12 mouse cellular contexts compared by ENCODE assay signal in the genomic region with DNA sequence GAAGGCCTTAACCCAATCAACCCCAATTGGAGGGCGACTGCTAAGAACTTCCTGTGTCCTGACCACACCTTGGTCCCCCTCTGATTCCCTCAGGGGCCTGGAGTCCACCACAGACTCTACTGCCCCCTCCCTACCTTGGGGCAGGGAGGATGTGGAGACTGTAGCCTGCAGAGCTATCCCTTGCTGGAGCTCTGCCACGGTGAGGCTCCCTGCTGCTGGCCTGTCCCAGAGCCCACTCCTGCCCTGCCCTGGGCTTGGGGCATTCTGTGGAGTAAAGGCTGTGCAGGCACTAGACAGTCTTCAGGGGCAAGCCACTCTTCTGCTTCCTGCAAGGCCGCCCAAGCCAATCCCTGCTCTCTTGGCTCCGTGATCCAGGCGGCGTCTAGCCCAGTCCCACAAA. TPM values are rescaled to one million over a fixed set of nuclear protein-coding genes. Genes with fewer than 3 reads are reported as not detected.
DNase-seq lines count a peak whose midpoint lies in the region; ATAC-seq and TF ChIP-seq lines count a peak whose summit lies in the region.
"Had no signal": no experiment of that assay in that cellular context is flagged by ENCODE, and none has a peak within 500 bp of the region (broad histone marks: within the 10 kb centered on the region; RNA-seq: fewer than 3 reads in every experiment).

No protein-coding gene starts in this region.

- WGBS in cerebellum, adult 2 months = 61% methylated on average over 6 of the region's 6 CpGs
- 71% methylated on average over 6 of the region's 6 CpGs for WGBS in heart, postnatal 0 days
- WGBS in embryonic facial prominence, embryonic 12.5 days = 63% methylated on average over 6 of the region's 6 CpGs
- WGBS in small intestine, adult 2 months = 77% methylated on average over 6 of the region's 6 CpGs
- 83% methylated on average over 6 of the region's 6 CpGs for WGBS in forebrain, embryonic 16.5 days

- peaks cover 38% of the 10 kb centered on the region for H3K4me1 ChIP-seq in cerebellum, adult 2 months (ENCODE audit: control insufficient read depth, insufficient read depth, low read length)
- peaks cover 76% of the 10 kb centered on the region for H3K4me1 ChIP-seq in heart, postnatal 0 days (ENCODE audit: control insufficient read depth, insufficient read depth)
- H3K4me1 ChIP-seq in embryonic facial prominence, embryonic 12.5 days = peaks cover 87% of the 10 kb centered on the region
- peaks cover 40% of the 10 kb centered on the region for H3K4me1 ChIP-seq in small intestine, adult 2 months (ENCODE audit: control insufficient read depth, insufficient read depth, insufficient read length, low read length)
- peaks cover 37% of the 10 kb centered on the region for H3K4me1 ChIP-seq in forebrain, embryonic 16.5 days (replicated peaks; ENCODE audit: control insufficient read depth, insufficient read depth, low read length)

- H3K36me3 ChIP-seq in heart, postnatal 0 days (replicated peaks; ENCODE audit: control insufficient read depth, insufficient read depth, low read length) = 0 out of 2 replicates have a peak, but pooled peaks cover 4% of the 10 kb centered on the region
- peaks cover 16% of the 10 kb centered on the region for H3K36me3 ChIP-seq in embryonic facial prominence, embryonic 12.5 days
- H3K36me3 ChIP-seq in small intestine, adult 2 months (ENCODE audit: control insufficient read depth, insufficient read depth, low read length) = peaks cover 3% of the 10 kb centered on the region
- no peaks in the 10 kb centered on the region for H3K36me3 ChIP-seq in forebrain, embryonic 16.5 days (ENCODE audit: control insufficient read depth, insufficient read depth)

- no peak overlapping the region for H3K4me3 ChIP-seq in cerebellum, adult 2 months (replicated peaks; ENCODE audit: insufficient read depth, low read depth, low read length)
- H3K4me3 ChIP-seq in heart, postnatal 0 days (ENCODE audit: low read depth, low read length) = no peak overlapping the region
- H3K4me3 ChIP-seq in embryonic facial prominence, embryonic 12.5 days = no peak overlapping the region
- H3K4me3 ChIP-seq in small intestine, adult 2 months (ENCODE audit: low read depth, low read length) = no peak overlapping the region
- no peak overlapping the region for H3K4me3 ChIP-seq in forebrain, embryonic 16.5 days (replicated peaks; ENCODE audit: low read length)

- peak; percentile 39 to 43 for DNase-seq in cerebellum, adult 2 months
- no peak for DNase-seq in cerebellum, adult 11 months
- DNase-seq in heart, postnatal 0 days (ENCODE audit: low spot score) = no peak
- no peak for DNase-seq in heart, adult 9 months (ENCODE audit: low spot score in 2 of 2)
- DNase-seq: kidney, adult 9 months; thymus, adult 2 months had no signal

- no peak overlapping the region for H3K27ac ChIP-seq in cerebellum, adult 2 months (ENCODE audit: insufficient read depth, low read length)
- H3K27ac ChIP-seq in heart, postnatal 0 days (ENCODE audit: low read depth) = 0 out of 2 replicates have a peak overlapping the region, but pooled peaks have one; percentile 23
- H3K27ac ChIP-seq in embryonic facial prominence, embryonic 12.5 days = peak overlapping the region; percentile 86
- H3K27ac ChIP-seq in small intestine, adult 2 months (ENCODE audit: insufficient read depth, low read depth, low read length) = peak overlapping the region; percentile 31
- no peak overlapping the region for H3K27ac ChIP-seq in forebrain, embryonic 16.5 days (ENCODE audit: low read length)
- H3K27ac ChIP-seq: liver, embryonic 14.5 days had no signal

- H3K9ac ChIP-seq in heart, postnatal 0 days (replicated peaks; ENCODE audit: low read depth, low read length) = no peak overlapping the region
- H3K9ac ChIP-seq in embryonic facial prominence, embryonic 12.5 days = no peak overlapping the region
- no peak overlapping the region for H3K9ac ChIP-seq in forebrain, embryonic 16.5 days (replicated peaks; ENCODE audit: low read depth, low read length)
- H3K9ac ChIP-seq: liver, embryonic 14.5 days had no signal

- no peak for ATAC-seq in heart, postnatal 0 days (ENCODE audit: insufficient read depth, low read depth)
- peak; percentile 59 for ATAC-seq in embryonic facial prominence, embryonic 12.5 days (ENCODE audit: insufficient number of reproducible peaks, insufficient read depth, low FRiP score, low TSS enrichment)
- ATAC-seq in megakaryocyte progenitor cell, adult 5-6 weeks (replicated peaks; ENCODE audit: poor library complexity) = no peak
- ATAC-seq in forebrain, embryonic 16.5 days = no peak
- ATAC-seq: activated CD4-positive, CD25-positive, alpha-beta regulatory T cell, adult 4 months had no signal

- no peaks in the 10 kb centered on the region for H3K27me3 ChIP-seq in cerebellum, adult 2 months (ENCODE audit: control insufficient read depth, insufficient read depth, low read length)
- H3K27me3 ChIP-seq in heart, postnatal 0 days (ENCODE audit: control insufficient read depth, insufficient read depth, low read length) = no peaks in the 10 kb centered on the region
- no peaks in the 10 kb centered on the region for H3K27me3 ChIP-seq in embryonic facial prominence, embryonic 12.5 days
- H3K27me3 ChIP-seq in small intestine, adult 2 months (ENCODE audit: control insufficient read depth, insufficient read depth, low read length) = no peaks in the 10 kb centered on the region
- no peaks in the 10 kb centered on the region for H3K27me3 ChIP-seq in forebrain, embryonic 16.5 days (replicated peaks; ENCODE audit: control insufficient read depth, insufficient read depth, low read length)

- no peak for TF ChIP-seq POLR2A in cerebellum, adult 2 months (IDR thresholded peaks at IDR 0.05; ENCODE audit: borderline replicate concordance, insufficient read depth, low read length)
- no peak for TF ChIP-seq POLR2A in small intestine, adult 2 months (IDR thresholded peaks at IDR 0.05; ENCODE audit: low read depth, low read length)

- H3K9me3 ChIP-seq in heart, postnatal 0 days (replicated peaks; ENCODE audit: control insufficient read depth, low read length) = no peaks in the 10 kb centered on the region
- no peaks in the 10 kb centered on the region for H3K9me3 ChIP-seq in embryonic facial prominence, embryonic 12.5 days
- no peaks in the 10 kb centered on the region for H3K9me3 ChIP-seq in forebrain, embryonic 16.5 days (ENCODE audit: control insufficient read depth, low read length)

- TF ChIP-seq EP300 in heart, postnatal 0 days (IDR thresholded peaks at IDR 0.05; ENCODE audit: low read depth) = no peak

- no peak for TF ChIP-seq CTCF in cerebellum, adult 2 months (IDR thresholded peaks at IDR 0.05; ENCODE audit: borderline replicate concordance, insufficient read depth, low read depth, low read length)
- TF ChIP-seq CTCF in heart, postnatal 0 days (IDR thresholded peaks at IDR 0.05; ENCODE audit: low read depth) = no peak
- no peak for TF ChIP-seq CTCF in small intestine, adult 2 months (IDR thresholded peaks at IDR 0.05; ENCODE audit: extremely low read depth, insufficient read length, insufficient replicate concordance, low read depth, low read length)

- no peak overlapping the region for H3K4me2 ChIP-seq in heart, postnatal 0 days (ENCODE audit: low read depth, low read length)
- no peak overlapping the region for H3K4me2 ChIP-seq in embryonic facial prominence, embryonic 12.5 days (replicated peaks)
- H3K4me2 ChIP-seq in forebrain, embryonic 16.5 days (ENCODE audit: low read length) = no peak overlapping the region

RNA-seq across cellular contexts. Expression of a gene that starts 24.6 kb away (rescaled TPM):
- 152 and 166 TPM in 2 replicates for polyA plus RNA-seq in cerebellum, adult 2 months (2012; rRNA removed)
- total RNA-seq in heart, postnatal 0 days (2014; rRNA removed; ENCODE audit: low replicate concordance) = 45.0 and 93.1 TPM in 2 replicates
- 61.7 and 62.0 TPM in 2 replicates for polyA plus RNA-seq in heart, postnatal 0 days (2015; fragmentation: Nextera tagmentation; extraction: Ambion mirVana)
- polyA plus RNA-seq in embryonic facial prominence, embryonic 12.5 days (2016; fragmentation: Nextera tagmentation; extraction: Ambion mirVana) = 537 and 538 TPM in 2 replicates
- polyA plus RNA-seq in small intestine, adult 2 months (2012; rRNA removed) = 59.8 and 93.3 TPM in 2 replicates
- 720 and 754 TPM in 2 replicates for total RNA-seq in megakaryocyte progenitor cell, adult 5-6 weeks (2015)
- 1,515 and 1,537 TPM in 2 replicates for total RNA-seq in megakaryocyte progenitor cell, adult 5-6 weeks (2017)
- polyA plus RNA-seq in forebrain, embryonic 16.5 days (2015; fragmentation: Nextera tagmentation; extraction: Ambion mirVana) = 370 and 392 TPM in 2 replicates

Comparison
In these comparisons a context has a peak if more than half of its experiments do, and no peak if none do; other contexts are left out.
1. DNase-seq: peak in cerebellum, adult 2 months (2 of 2); none in cerebellum, adult 11 months (single experiment), heart, postnatal 0 days (single experiment) and heart, adult 9 months (0 of 2).
2. H3K27ac ChIP-seq: peak in heart, postnatal 0 days (single experiment), embryonic facial prominence, embryonic 12.5 days (single experiment) and small intestine, adult 2 months (single experiment); none in cerebellum, adult 2 months (single experiment) and forebrain, embryonic 16.5 days (single experiment).